Mouse (Mus musculus): Measurements from ENCODE around the gene Map4k2. TPM values are rescaled to one million over a fixed set of nuclear protein-coding genes. Genes with fewer than 3 reads are reported as not detected.

The Map4k2 gene
- polyA plus RNA-seq, 1 experiment from 2014 or later, result 11.3 TPM

DNA sequence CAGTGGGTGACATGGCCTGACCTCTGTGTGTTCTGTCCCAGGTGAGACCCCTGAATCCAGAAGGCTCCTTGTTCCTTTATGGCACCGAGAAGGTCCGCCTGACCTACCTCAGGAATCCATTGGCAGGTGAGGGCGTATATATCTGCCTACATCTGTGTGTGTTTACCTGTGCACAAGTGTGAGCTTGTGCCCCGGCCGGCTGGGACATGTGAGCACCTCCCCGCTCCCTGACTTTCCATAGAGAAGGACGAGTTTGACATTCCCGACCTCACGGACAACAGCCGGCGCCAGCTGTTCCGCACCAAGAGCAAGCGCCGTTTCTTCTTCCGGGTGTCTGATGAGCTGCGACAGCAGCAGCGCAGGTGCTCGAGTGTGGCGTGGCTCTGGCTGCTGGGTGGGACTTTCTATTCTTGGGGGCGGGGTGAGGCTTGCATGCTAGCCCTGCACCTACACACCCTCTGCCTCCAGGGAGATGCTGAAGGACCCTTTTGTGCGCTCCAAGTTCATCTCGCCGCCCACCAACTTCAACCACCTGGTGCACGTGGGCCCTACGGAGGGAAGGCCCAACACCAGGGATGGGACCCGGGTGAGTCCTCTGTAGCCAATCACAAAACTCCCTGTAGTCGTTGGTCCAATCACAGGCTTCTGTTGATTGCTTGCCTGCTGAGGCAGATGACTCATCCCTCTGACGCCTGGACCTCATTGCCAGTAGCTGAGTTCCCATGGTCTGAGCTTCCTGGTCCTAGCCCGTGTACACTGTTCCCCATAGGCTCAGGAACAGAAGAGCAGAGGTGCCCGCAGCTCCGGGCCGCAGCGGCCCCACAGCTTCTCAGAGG, 18.9 kb upstream of the Map4k2 start:
- WGBS, result 87% methylated on average over 33 of the region's 33 CpGs
- no peak overlapping the region for H3K27ac ChIP-seq
- no peak for ATAC-seq

DNA sequence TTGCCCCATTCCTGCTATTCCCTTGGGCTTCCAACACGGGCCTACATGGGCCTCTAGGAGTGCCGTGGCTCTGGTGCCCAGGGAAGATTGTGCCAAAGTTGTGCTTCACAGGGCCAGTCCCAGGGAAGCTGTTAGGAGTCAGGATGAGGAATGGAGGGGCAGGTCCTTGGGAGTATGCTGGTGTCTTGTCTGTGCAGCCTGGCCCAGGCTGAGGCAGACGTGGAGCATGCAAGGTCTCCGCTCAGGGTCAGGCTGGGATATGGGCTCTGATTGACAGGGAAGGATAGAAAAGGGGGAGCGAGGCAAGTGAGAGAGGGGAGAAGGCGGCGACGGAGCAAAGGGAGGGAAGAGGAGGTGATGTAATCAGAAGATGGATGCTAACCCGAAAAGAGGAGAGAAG, 16.2 kb upstream of the Map4k2 start:
- no peaks in the 10 kb centered on the region for H3K27me3 ChIP-seq
- no peak overlapping the region for H3K4me3 ChIP-seq
- no peak overlapping the region for H3K4me2 ChIP-seq
- no peak for ATAC-seq
- no peaks in the 10 kb centered on the region for H3K4me1 ChIP-seq
- WGBS, result 79% methylated on average over 9 of the region's 9 CpGs
- H3K9me3 ChIP-seq (replicated peaks), result no peaks in the 10 kb centered on the region
- no peak overlapping the region for H3K27ac ChIP-seq
- H3K36me3 ChIP-seq (ENCODE audit: poor library complexity, severe bottlenecking), result 0 out of 2 replicates have a peak, but pooled peaks cover 4% of the 10 kb centered on the region
- H3K9ac ChIP-seq, result no peak overlapping the region; the same call in 1 of the 2 replicates

More for the DNA sequence above, 18.9 kb upstream of the Map4k2 start:
- Histone ChIP-seq H3K27me3 (no peaks in the 10 kb centered on the region), H3K9ac (no peak overlapping the region), H3K4me1 (no peaks in the 10 kb centered on the region), H3K4me2 (no peak overlapping the region), H3K36me3 (ENCODE audit: poor library complexity, severe bottlenecking) (peaks cover 14% of the 10 kb centered on the region; the same call in 1 of the 2 replicates), H3K4me3 (no peak overlapping the region), H3K9me3 (replicated peaks) (no peaks in the 10 kb centered on the region)

DNA sequence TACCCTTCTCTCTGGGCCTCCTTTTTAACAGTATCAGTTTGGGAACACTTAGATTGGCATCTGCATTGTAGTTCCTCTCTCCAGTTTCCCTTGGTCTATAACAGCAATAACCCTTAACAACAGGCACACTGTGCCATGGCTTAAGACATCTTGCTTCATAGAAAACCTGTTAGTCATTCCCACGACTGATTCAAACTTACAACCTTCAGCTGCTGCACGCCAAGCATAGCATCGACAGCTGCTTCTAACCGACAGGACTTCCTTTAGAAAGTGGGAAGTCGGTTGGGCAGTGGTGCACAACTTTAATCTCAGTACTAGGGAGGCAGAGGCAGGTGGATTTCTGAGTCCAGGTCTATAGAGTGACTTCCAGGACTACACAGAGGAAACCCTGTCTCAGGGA, 9.8 kb upstream of the Map4k2 start:
- 72% methylated on average over 5 of the region's 5 CpGs for WGBS
- Histone ChIP-seq H3K27me3 (no peaks in the 10 kb centered on the region), H3K9ac (no peak overlapping the region), H3K36me3 (ENCODE audit: poor library complexity, severe bottlenecking) (no peaks in the 10 kb centered on the region), H3K4me2 (no peak overlapping the region), H3K4me1 (peaks cover 16% of the 10 kb centered on the region), H3K27ac (no peak overlapping the region), H3K9me3 (replicated peaks) (no peaks in the 10 kb centered on the region), H3K4me3 (no peak overlapping the region)
- no peak for ATAC-seq

DNA sequence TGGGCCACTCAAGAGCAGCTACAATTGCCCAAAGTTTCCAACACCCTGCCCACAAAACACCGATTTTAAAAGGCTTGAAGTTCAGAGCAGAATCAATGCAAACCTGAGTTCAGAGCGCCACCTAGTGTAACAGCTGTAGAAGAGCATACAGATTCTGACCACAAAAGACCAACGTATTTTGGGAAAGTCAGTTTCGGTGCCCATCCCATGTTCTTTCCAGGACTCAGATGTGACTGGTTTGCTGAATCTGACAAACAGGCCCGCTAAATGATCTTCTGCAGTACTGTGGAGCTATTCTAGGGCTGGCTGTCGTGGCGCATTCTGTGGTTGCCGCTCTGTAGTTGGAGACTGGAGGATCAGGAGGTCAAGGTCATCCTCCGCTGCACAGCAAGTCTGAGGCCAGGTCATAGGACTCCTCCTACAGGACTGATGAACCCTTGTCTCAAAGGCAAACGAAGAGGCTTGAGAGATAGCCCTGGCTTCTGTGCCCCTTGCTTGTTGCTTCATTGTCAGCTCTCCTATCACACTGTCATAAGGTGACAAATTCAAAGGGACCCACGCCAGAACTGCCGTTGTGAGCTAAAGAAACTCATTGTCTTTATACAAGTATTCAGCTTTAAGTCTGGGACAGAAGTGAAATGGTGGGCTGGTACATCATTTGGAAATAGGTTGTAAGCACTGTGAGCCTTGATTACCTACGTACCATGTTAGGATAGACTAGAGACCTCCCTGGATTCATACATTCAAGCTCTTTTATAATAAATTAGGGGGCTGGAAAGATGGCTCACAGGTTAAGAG, 9.0 kb upstream of the Map4k2 start:
- Histone ChIP-seq H3K9ac (peak overlapping the region; percentile 41; the same call in 1 of the 2 replicates), H3K36me3 (ENCODE audit: poor library complexity, severe bottlenecking) (peaks cover 4% of the 10 kb centered on the region), H3K27me3 (no peaks in the 10 kb centered on the region), H3K27ac (no peak overlapping the region), H3K4me1 (peaks cover 23% of the 10 kb centered on the region), H3K4me3 (no peak overlapping the region), H3K9me3 (replicated peaks) (no peaks in the 10 kb centered on the region), H3K4me2 (peak overlapping the region; percentile 43)
- ATAC-seq, result no peak
- 21% methylated on average over 13 of the region's 13 CpGs for WGBS

DNA sequence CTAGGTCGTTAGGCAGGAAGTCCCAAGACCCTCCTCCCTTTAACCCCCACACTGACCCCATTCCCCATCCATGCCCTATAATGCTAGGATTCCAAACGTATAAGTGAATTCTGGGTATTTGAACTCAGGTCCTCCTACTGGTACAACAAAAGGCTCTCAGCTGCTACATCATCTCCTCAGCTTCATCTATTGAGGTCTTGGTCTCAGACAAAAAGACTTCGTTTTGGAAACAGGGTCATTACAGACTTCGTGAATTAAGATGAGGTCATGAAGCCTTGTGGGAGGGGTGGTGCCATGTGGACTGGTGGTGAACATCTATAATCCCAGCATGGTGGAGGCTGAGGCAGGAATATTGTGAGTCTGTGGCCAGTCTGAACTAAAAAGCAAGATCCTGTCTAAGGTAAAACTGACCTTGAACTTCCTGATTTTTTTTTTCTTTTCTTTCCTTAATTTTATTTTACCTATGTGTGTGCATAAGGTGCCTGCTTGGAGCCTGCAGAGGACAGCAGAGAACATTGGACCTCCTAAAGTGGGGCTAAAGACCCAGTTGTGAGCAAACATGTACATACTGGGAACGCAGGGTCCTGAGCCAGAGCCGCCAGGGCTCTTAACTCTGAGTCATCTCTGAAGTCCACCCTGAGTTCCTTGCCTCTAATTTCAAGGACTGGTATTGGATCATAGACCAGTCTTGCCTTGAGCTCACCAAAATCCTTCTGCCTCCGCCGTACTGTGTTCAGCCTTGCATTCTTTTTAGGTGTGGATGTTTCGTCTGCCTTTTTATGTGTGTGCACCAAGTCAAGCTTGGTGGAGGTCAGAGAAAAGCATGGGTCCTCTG, 7.0 kb upstream of the Map4k2 start:
- H3K4me2 ChIP-seq, result peak overlapping the region; percentile 95
- peaks cover 35% of the 10 kb centered on the region for H3K4me1 ChIP-seq
- no peak for ATAC-seq
- peak overlapping the region; percentile 61 for H3K27ac ChIP-seq
- H3K9ac ChIP-seq, result peak overlapping the region; percentile 89; the same call in 1 of the 2 replicates
- peak overlapping the region; percentile 78 for H3K4me3 ChIP-seq
- 58% methylated on average over 9 of the region's 9 CpGs for WGBS
- H3K36me3 ChIP-seq (ENCODE audit: poor library complexity, severe bottlenecking), result peaks cover 25% of the 10 kb centered on the region
- no peaks in the 10 kb centered on the region for H3K9me3 ChIP-seq (replicated peaks)
- H3K27me3 ChIP-seq, result no peaks in the 10 kb centered on the region

- Histone ChIP-seq H3K4me3 (peak within 1 kb of the TSS; percentile 78), H3K9me3 (replicated peaks) (no peaks in the 10 kb centered on the region), H3K27ac (peak within 1 kb of the TSS; percentile 61), H3K36me3 (ENCODE audit: poor library complexity, severe bottlenecking) (peaks cover 33% of the 10 kb centered on the region), H3K4me1 (peaks cover 35% of the 10 kb centered on the region), H3K27me3 (no peaks in the 10 kb centered on the region), H3K9ac (peak within 1 kb of the TSS; percentile 89), H3K4me2 (peak within 1 kb of the TSS; percentile 95)
- ATAC-seq, result peak; percentile 95
- under 1% methylated on average over 39 of the region's 43 CpGs for WGBS
These were observed 6.1 kb upstream of the Map4k2 start, which contains the start of gene Men1 for GRCm38 (mm10) chr19:6334673-6335457. Gene Men1 (plus strand): TSS chr19:6334979.

- Histone ChIP-seq H3K4me1 (peaks cover 37% of the 10 kb centered on the region), H3K36me3 (ENCODE audit: poor library complexity, severe bottlenecking) (peaks cover 39% of the 10 kb centered on the region), H3K27ac (peak overlapping the region; percentile 52), H3K4me3 (peak overlapping the region; percentile 78), H3K9ac (peak overlapping the region; percentile 89), H3K27me3 (no peaks in the 10 kb centered on the region), H3K9me3 (replicated peaks) (no peaks in the 10 kb centered on the region), H3K4me2 (peak overlapping the region; percentile 95)
- ATAC-seq, result no peak; the same call in 1 of the 2 replicates
- WGBS, result under 1% methylated on average over 24 of the region's 25 CpGs
These were observed 5.5 kb upstream of the Map4k2 start for GRCm38 (mm10) chr19:6335458-6335827.

DNA sequence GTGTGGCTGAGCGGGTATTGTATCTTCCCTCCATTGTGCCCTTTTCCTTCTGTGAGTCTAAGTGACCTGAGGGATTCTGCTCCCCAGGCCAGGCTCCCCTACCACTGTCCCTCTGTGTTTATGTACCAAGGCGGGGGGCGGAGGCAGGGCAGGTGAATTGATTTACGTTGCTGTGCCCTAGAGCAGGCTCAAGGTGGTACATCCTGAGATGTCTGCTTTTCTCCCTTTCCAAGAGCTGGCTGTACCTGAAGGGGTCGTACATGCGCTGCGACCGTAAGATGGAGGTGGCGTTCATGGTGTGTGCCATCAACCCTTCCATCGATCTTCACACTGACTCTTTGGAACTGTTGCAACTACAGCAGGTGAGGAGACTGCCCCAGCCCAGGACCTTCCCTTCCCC, 4.0 kb upstream of the Map4k2 start:
- WGBS, result 93% methylated on average over 10 of the region's 10 CpGs
- H3K9me3 ChIP-seq (replicated peaks), result no peaks in the 10 kb centered on the region
- ATAC-seq, result no peak
- no peak overlapping the region for H3K27ac ChIP-seq
- no peaks in the 10 kb centered on the region for H3K27me3 ChIP-seq
- H3K4me1 ChIP-seq, result peaks cover 49% of the 10 kb centered on the region
- peaks cover 39% of the 10 kb centered on the region for H3K36me3 ChIP-seq (ENCODE audit: poor library complexity, severe bottlenecking)
- H3K4me3 ChIP-seq, result peak overlapping the region; percentile 78; the same call in 1 of the 2 replicates
- H3K9ac ChIP-seq, result peak overlapping the region; percentile 89
- peak overlapping the region; percentile 95 for H3K4me2 ChIP-seq

DNA sequence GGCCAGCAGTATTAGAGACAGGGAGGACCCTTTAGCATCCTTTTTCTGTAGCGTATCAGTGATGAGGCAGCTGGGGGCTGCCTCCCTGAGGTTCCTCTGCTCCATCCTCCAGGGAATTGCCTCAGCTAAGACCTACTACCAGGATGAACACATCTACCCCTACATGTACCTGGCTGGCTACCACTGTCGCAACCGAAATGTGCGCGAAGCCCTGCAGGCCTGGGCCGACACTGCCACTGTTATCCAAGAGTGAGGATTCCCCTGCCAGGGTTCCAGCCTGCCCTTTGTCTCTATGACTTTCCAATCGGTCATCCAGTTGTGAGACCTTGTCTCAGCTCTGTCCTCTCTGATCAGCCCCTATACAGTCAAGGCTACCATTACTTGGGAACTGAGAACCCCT, 2.8 kb upstream of the Map4k2 start:
- H3K27me3 ChIP-seq, result no peaks in the 10 kb centered on the region
- peaks cover 43% of the 10 kb centered on the region for H3K36me3 ChIP-seq (ENCODE audit: poor library complexity, severe bottlenecking)
- H3K4me2 ChIP-seq, result no peak overlapping the region
- 93% methylated on average over 7 of the region's 7 CpGs for WGBS
- ATAC-seq, result no peak
- H3K9ac ChIP-seq, result no peak overlapping the region
- H3K9me3 ChIP-seq (replicated peaks), result no peaks in the 10 kb centered on the region
- H3K27ac ChIP-seq, result no peak overlapping the region
- peaks cover 48% of the 10 kb centered on the region for H3K4me1 ChIP-seq
- no peak overlapping the region for H3K4me3 ChIP-seq

GRCm38 (mm10) chr19:6338716-6339115, 2.2 kb upstream of the Map4k2 start:
- Histone ChIP-seq H3K27me3 (no peaks in the 10 kb centered on the region), H3K36me3 (ENCODE audit: poor library complexity, severe bottlenecking) (peaks cover 46% of the 10 kb centered on the region), H3K4me3 (no peak overlapping the region), H3K4me1 (peaks cover 48% of the 10 kb centered on the region), H3K4me2 (no peak overlapping the region), H3K9me3 (replicated peaks) (no peaks in the 10 kb centered on the region), H3K9ac (no peak overlapping the region), H3K27ac (no peak overlapping the region)
- 90% methylated on average over 11 of the region's 11 CpGs for WGBS
- ATAC-seq, result no peak

- no peak overlapping the region for H3K4me2 ChIP-seq
- peaks cover 46% of the 10 kb centered on the region for H3K4me1 ChIP-seq
- no peaks in the 10 kb centered on the region for H3K9me3 ChIP-seq (replicated peaks)
- peaks cover 51% of the 10 kb centered on the region for H3K36me3 ChIP-seq (ENCODE audit: poor library complexity, severe bottlenecking)
- no peak overlapping the region for H3K4me3 ChIP-seq
- H3K27ac ChIP-seq, result no peak overlapping the region
- WGBS, result 96% methylated on average over 6 of the region's 6 CpGs
- H3K27me3 ChIP-seq, result no peaks in the 10 kb centered on the region
- no peak overlapping the region for H3K9ac ChIP-seq
- ATAC-seq, result no peak
These were observed 1.7 kb upstream of the Map4k2 start for GRCm38 (mm10) chr19:6339191-6339590.
